Mouse (Mus musculus) heart, embryonic 15.5 days (tissue): ENCODE data around the gene Stub1. TPM values are rescaled to one million over a fixed set of nuclear protein-coding genes. Genes with fewer than 3 reads are reported as not detected.

Source experiments
- ATAC-seq: fragments of 200-750 bp; cut with Nextera tagmentation; replicated peaks from 2 replicates; pipeline ENCODE4 v1.8.0; 2017; ENCODE audit warnings: low read depth, moderate TSS enrichment; ENCODE audit not compliant: insufficient number of reproducible peaks, insufficient read depth, low FRiP score
- H3K27ac ChIP-seq: fragments of 300-500 bp; sonication (generic); 2 replicates; pipeline ENCODE4 v1.5.1; 2015; ENCODE audit warnings: mild to moderate bottlenecking, inconsistent platforms
- H3K27me3 ChIP-seq: fragments of 300-500 bp; sonication (generic); 2 replicates; pipeline ENCODE4 v1.6.1; 2015; ENCODE audit warnings: inconsistent platforms
- H3K36me3 ChIP-seq: fragments of 300-500 bp; sonication (generic); 2 replicates; pipeline ENCODE4 v1.6.1; 2015; ENCODE audit warnings: mild to moderate bottlenecking, inconsistent platforms
- H3K4me1 ChIP-seq: fragments of 300-500 bp; sonication (generic); replicated peaks from 2 replicates; pipeline ENCODE4 v1.6.1; 2015; ENCODE audit warnings: inconsistent platforms
- H3K4me2 ChIP-seq: fragments of 300-500 bp; sonication (generic); 2 replicates; pipeline ENCODE4 v1.6.1; 2015; ENCODE audit warnings: inconsistent platforms, mild to moderate bottlenecking, moderate library complexity
- H3K4me3 ChIP-seq: fragments of 300-500 bp; sonication (generic); 2 replicates; pipeline ENCODE4 v1.5.1; 2015; ENCODE audit warnings: mild to moderate bottlenecking, inconsistent platforms
- H3K9ac ChIP-seq: fragments of 300-500 bp; sonication (generic); 2 replicates; pipeline ENCODE4 v1.6.1; 2015; ENCODE audit warnings: mild to moderate bottlenecking, inconsistent platforms
- H3K9me3 ChIP-seq: fragments of 300-500 bp; sonication (generic); replicated peaks from 2 replicates; pipeline ENCODE4 v1.6.1; 2016; ENCODE audit warnings: inconsistent platforms
- WGBS: fragments of 180-500 bp; shearing (Covaris S2); methylation state at CpG from one replicate; pipeline ENCODE4 v1.1.7; 2015; ENCODE audit warnings: mixed read lengths; 5-methylcytosine and 5-hydroxymethylcytosine counted together
- polyA plus RNA-seq: library from polyadenylated mRNA; unstranded; fragments of >200 nt; fragmentation: Nextera tagmentation; extraction: Ambion mirVana; gene quantifications from 2 replicates; pipeline ENCODE4 v1.2.1, GENCODE M21; 2015

Gene Stub1
- polyA plus RNA-seq, 1 experiment from 2014 or later: 251 TPM

GRCm38 (mm10) chr17:25867836-25868600, 34.8 kb upstream of the Stub1 start:
- under 1% methylated on average over 42 of the region's 42 CpGs for WGBS
- peak; percentile 58 for ATAC-seq
- Histone ChIP-seq H3K4me1 (peaks cover 30% of the 10 kb centered on the region), H3K9ac (peak overlapping the region; percentile 91), H3K4me2 (peak overlapping the region; percentile 96), H3K36me3 (peaks cover 15% of the 10 kb centered on the region; the same call in 1 of the 2 replicates), H3K4me3 (peak overlapping the region; percentile 97), H3K27ac (peak overlapping the region; percentile 98), H3K27me3 (no peaks in the 10 kb centered on the region), H3K9me3 (no peaks in the 10 kb centered on the region)

GRCm38 (mm10) chr17:25867509-25867835, 34.3 kb upstream of the Stub1 start:
- peak overlapping the region; percentile 96 for H3K4me2 ChIP-seq
- 5% methylated on average over 7 of the region's 7 CpGs for WGBS
- ATAC-seq: no peak
- peaks cover 15% of the 10 kb centered on the region; the same call in 1 of the 2 replicates for H3K36me3 ChIP-seq
- H3K27ac ChIP-seq: peak overlapping the region; percentile 98
- peak overlapping the region; percentile 97 for H3K4me3 ChIP-seq
- H3K9me3 ChIP-seq: no peaks in the 10 kb centered on the region
- peaks cover 30% of the 10 kb centered on the region for H3K4me1 ChIP-seq
- peak overlapping the region; percentile 91 for H3K9ac ChIP-seq
- H3K27me3 ChIP-seq: no peaks in the 10 kb centered on the region

GRCm38 (mm10) chr17:25866172-25866571, 33.0 kb upstream of the Stub1 start:
- Histone ChIP-seq H3K9me3 (no peaks in the 10 kb centered on the region), H3K4me1 (peaks cover 36% of the 10 kb centered on the region), H3K9ac (peak overlapping the region; percentile 28; the same call in 1 of the 2 replicates), H3K4me2 (peak overlapping the region; percentile 96), H3K36me3 (peaks cover 15% of the 10 kb centered on the region; the same call in 1 of the 2 replicates), H3K27ac (no peak overlapping the region), H3K4me3 (peak overlapping the region; percentile 97), H3K27me3 (no peaks in the 10 kb centered on the region)
- 86% methylated on average over 3 of the region's 3 CpGs for WGBS
- ATAC-seq: no peak

- Histone ChIP-seq H3K9me3 (no peaks in the 10 kb centered on the region), H3K36me3 (peaks cover 15% of the 10 kb centered on the region; the same call in 1 of the 2 replicates), H3K4me2 (no peak overlapping the region), H3K4me3 (no peak overlapping the region), H3K27ac (no peak overlapping the region), H3K27me3 (no peaks in the 10 kb centered on the region), H3K9ac (no peak overlapping the region), H3K4me1 (peaks cover 45% of the 10 kb centered on the region)
- 85% methylated on average over 11 of the region's 11 CpGs for WGBS
- no peak for ATAC-seq
These were observed 32.1 kb upstream of the Stub1 start for GRCm38 (mm10) chr17:25865288-25865687.

- peaks cover 48% of the 10 kb centered on the region for H3K4me1 ChIP-seq
These were observed 31.1 kb upstream of the Stub1 start for GRCm38 (mm10) chr17:25864311-25864710.

GRCm38 (mm10) chr17:25863681-25864080, 30.5 kb upstream of the Stub1 start:
- Histone ChIP-seq H3K4me3 (no peak overlapping the region), H3K9me3 (no peaks in the 10 kb centered on the region), H3K4me1 (peaks cover 46% of the 10 kb centered on the region), H3K36me3 (peaks cover 15% of the 10 kb centered on the region; the same call in 1 of the 2 replicates), H3K27me3 (no peaks in the 10 kb centered on the region), H3K4me2 (no peak overlapping the region), H3K9ac (no peak overlapping the region), H3K27ac (no peak overlapping the region)
- WGBS: 88% methylated on average over 6 of the region's 6 CpGs
- no peak for ATAC-seq

More at GRCm38 (mm10) chr17:25864311-25864710, 31.1 kb upstream of the Stub1 start:
- H3K9me3 ChIP-seq: no peaks in the 10 kb centered on the region
- H3K4me3 ChIP-seq: no peak overlapping the region
- peaks cover 15% of the 10 kb centered on the region; the same call in 1 of the 2 replicates for H3K36me3 ChIP-seq
- no peak overlapping the region for H3K9ac ChIP-seq
- no peak overlapping the region for H3K27ac ChIP-seq
- ATAC-seq: no peak
- WGBS: 89% methylated on average over 14 of the region's 14 CpGs
- no peaks in the 10 kb centered on the region for H3K27me3 ChIP-seq
- H3K4me2 ChIP-seq: no peak overlapping the region

- Histone ChIP-seq H3K4me1 (peaks cover 37% of the 10 kb centered on the region), H3K9me3 (no peaks in the 10 kb centered on the region), H3K9ac (peak overlapping the region; percentile 82), H3K27me3 (no peaks in the 10 kb centered on the region), H3K4me2 (peak overlapping the region; percentile 96), H3K4me3 (peak overlapping the region; percentile 75), H3K27ac (peak overlapping the region; percentile 72), H3K36me3 (peaks cover 15% of the 10 kb centered on the region; the same call in 1 of the 2 replicates)
- no peak for ATAC-seq
- WGBS: 12% methylated on average over 6 of the region's 6 CpGs
These were observed 28.8 kb upstream of the Stub1 start for GRCm38 (mm10) chr17:25861704-25862612.

GRCm38 (mm10) chr17:25860832-25861703, 27.9 kb upstream of the Stub1 start, which contains the start of gene Wdr90:
Wdr90 (minus strand) TSS chr17:25861501.
- peaks cover 15% of the 10 kb centered on the region; the same call in 1 of the 2 replicates for H3K36me3 ChIP-seq
- peak within 1 kb of the TSS; percentile 75 for H3K4me3 ChIP-seq
- peak; percentile 81 for ATAC-seq
- peaks cover 28% of the 10 kb centered on the region for H3K4me1 ChIP-seq
- no peaks in the 10 kb centered on the region for H3K27me3 ChIP-seq
- H3K27ac ChIP-seq: peak within 1 kb of the TSS; percentile 72
- WGBS: 3% methylated on average over 65 of the region's 65 CpGs
- H3K9me3 ChIP-seq: no peaks in the 10 kb centered on the region
- H3K9ac ChIP-seq: peak within 1 kb of the TSS; percentile 82
- H3K4me2 ChIP-seq: peak within 1 kb of the TSS; percentile 96

GRCm38 (mm10) chr17:25860229-25860628, 27.0 kb upstream of the Stub1 start:
- Histone ChIP-seq H3K4me3 (no peak overlapping the region), H3K36me3 (peaks cover 15% of the 10 kb centered on the region; the same call in 1 of the 2 replicates), H3K27ac (no peak overlapping the region), H3K4me1 (peaks cover 20% of the 10 kb centered on the region), H3K4me2 (peak overlapping the region; percentile 96), H3K9me3 (no peaks in the 10 kb centered on the region), H3K9ac (no peak overlapping the region), H3K27me3 (no peaks in the 10 kb centered on the region)
- ATAC-seq: no peak
- 83% methylated on average over 6 of the region's 6 CpGs for WGBS

GRCm38 (mm10) chr17:25844396-25844901, 11.2 kb upstream of the Stub1 start, which contains the start of gene Rhot2:
Rhot2 (minus strand) TSS chr17:25844851.
- H3K4me3 ChIP-seq: peak within 1 kb of the TSS; percentile 95
- peaks cover 28% of the 10 kb centered on the region for H3K4me1 ChIP-seq
- no peaks in the 10 kb centered on the region for H3K9me3 ChIP-seq
- ATAC-seq: peak; percentile 92
- WGBS: 2% methylated on average over 21 of the region's 21 CpGs
- peaks cover 37% of the 10 kb centered on the region for H3K36me3 ChIP-seq
- peak within 1 kb of the TSS; percentile 78 for H3K4me2 ChIP-seq
- no peaks in the 10 kb centered on the region for H3K27me3 ChIP-seq
- peak within 1 kb of the TSS; percentile 88 for H3K27ac ChIP-seq
- peak within 1 kb of the TSS; percentile 96 for H3K9ac ChIP-seq
